Mouse (Mus musculus): ENCODE measurements around the gene Tnr. TPM values are rescaled to one million over a fixed set of nuclear protein-coding genes. Genes with fewer than 3 reads are reported as not detected.

Gene Tnr
- polyA plus RNA-seq, 1 experiment from 2014 or later = 0.09 TPM

- no peak for ATAC-seq (ENCODE audit: low read depth)
- H3K27ac ChIP-seq (ENCODE audit: low read length) = no peak overlapping the region
- H3K9ac ChIP-seq (ENCODE audit: low read length) = no peak overlapping the region
- H3K4me2 ChIP-seq (ENCODE audit: low read depth, low read length) = no peak overlapping the region
- H3K4me3 ChIP-seq (ENCODE audit: low read length) = no peak overlapping the region
- WGBS = 87% methylated on average over 1 of the region's 1 CpGs
- no peaks in the 10 kb centered on the region for H3K4me1 ChIP-seq (replicated peaks; ENCODE audit: control insufficient read depth, insufficient read depth, low read length)
- no peaks in the 10 kb centered on the region; the same call in 1 of the 2 replicates for H3K9me3 ChIP-seq (ENCODE audit: control insufficient read depth, low read length)
- H3K27me3 ChIP-seq (ENCODE audit: control insufficient read depth, insufficient read depth, low read depth, low read length) = no peaks in the 10 kb centered on the region
- no peaks in the 10 kb centered on the region for H3K36me3 ChIP-seq (ENCODE audit: control insufficient read depth, insufficient read depth, low read length)
Measured at GRCm38 (mm10) chr1:159716301-159716700, 192.7 kb downstream of the Tnr start.

DNA sequence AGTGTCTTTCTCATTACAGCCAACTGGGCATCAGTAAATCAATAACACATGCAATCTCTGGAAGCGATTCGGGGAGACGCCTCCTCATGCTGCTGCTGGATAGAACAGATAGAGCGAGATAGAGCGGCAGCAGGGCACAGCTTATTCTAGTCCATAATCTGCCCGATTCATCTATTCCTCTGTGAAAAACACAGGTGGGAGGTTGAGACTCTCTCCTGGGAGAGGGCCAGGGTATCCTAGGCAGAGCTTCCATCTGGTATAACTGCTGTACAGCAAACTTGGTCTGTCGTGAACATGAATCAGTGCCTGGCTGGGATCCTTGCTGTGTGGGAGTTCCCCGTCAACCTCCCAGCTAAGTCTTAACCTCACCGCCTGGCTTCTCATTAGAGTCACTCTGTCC is 193.4 kb downstream of the Tnr start:
- WGBS = 80% methylated on average over 9 of the region's 9 CpGs
- no peak for ATAC-seq (ENCODE audit: low read depth)

DNA sequence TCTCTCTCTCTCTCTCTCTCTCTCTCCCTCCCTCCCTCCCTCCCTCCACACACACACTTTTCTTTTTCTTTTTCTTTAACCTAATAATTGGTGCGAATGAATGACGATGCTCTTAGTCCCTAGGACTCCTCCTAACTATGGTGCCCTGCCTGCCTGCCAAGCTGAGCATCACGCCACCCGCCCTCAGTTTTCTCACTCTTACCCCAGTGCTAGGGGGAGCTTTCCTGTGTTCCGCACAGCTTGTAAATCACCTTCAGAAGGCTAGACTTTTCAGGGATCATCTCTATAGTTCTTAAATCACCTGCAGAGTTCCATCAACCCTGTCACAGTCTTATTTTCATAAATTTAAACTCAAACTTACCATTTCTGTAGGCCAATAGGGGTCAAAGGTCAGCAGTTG is 200.2 kb downstream of the Tnr start:
- Histone ChIP-seq H3K9me3 (ENCODE audit: control insufficient read depth, low read length) (no peaks in the 10 kb centered on the region; the same call in 1 of the 2 replicates), H3K4me3 (ENCODE audit: low read length) (no peak overlapping the region), H3K4me1 (replicated peaks; ENCODE audit: control insufficient read depth, insufficient read depth, low read length) (no peaks in the 10 kb centered on the region), H3K9ac (ENCODE audit: low read length) (no peak overlapping the region), H3K36me3 (ENCODE audit: control insufficient read depth, insufficient read depth, low read length) (no peaks in the 10 kb centered on the region), H3K27ac (ENCODE audit: low read length) (no peak overlapping the region), H3K27me3 (ENCODE audit: control insufficient read depth, insufficient read depth, low read depth, low read length) (no peaks in the 10 kb centered on the region), H3K4me2 (ENCODE audit: low read depth, low read length) (no peak overlapping the region)
- no peak for ATAC-seq (ENCODE audit: low read depth)
- WGBS = 88% methylated on average over 5 of the region's 5 CpGs

More for the DNA sequence above, 193.4 kb downstream of the Tnr start:
- Histone ChIP-seq H3K4me2 (ENCODE audit: low read depth, low read length) (no peak overlapping the region), H3K9ac (ENCODE audit: low read length) (no peak overlapping the region), H3K36me3 (ENCODE audit: control insufficient read depth, insufficient read depth, low read length) (no peaks in the 10 kb centered on the region), H3K4me1 (replicated peaks; ENCODE audit: control insufficient read depth, insufficient read depth, low read length) (no peaks in the 10 kb centered on the region), H3K27me3 (ENCODE audit: control insufficient read depth, insufficient read depth, low read depth, low read length) (no peaks in the 10 kb centered on the region), H3K4me3 (ENCODE audit: low read length) (no peak overlapping the region), H3K9me3 (ENCODE audit: control insufficient read depth, low read length) (no peaks in the 10 kb centered on the region; the same call in 1 of the 2 replicates), H3K27ac (ENCODE audit: low read length) (no peak overlapping the region)

GRCm38 (mm10) chr1:159729270-159729669 is 205.7 kb downstream of the Tnr start:
- no peak for ATAC-seq (ENCODE audit: low read depth)
- Histone ChIP-seq H3K36me3 (ENCODE audit: control insufficient read depth, insufficient read depth, low read length) (no peaks in the 10 kb centered on the region), H3K27me3 (ENCODE audit: control insufficient read depth, insufficient read depth, low read depth, low read length) (no peaks in the 10 kb centered on the region), H3K9ac (ENCODE audit: low read length) (no peak overlapping the region), H3K9me3 (ENCODE audit: control insufficient read depth, low read length) (no peaks in the 10 kb centered on the region), H3K4me3 (ENCODE audit: low read length) (no peak overlapping the region), H3K4me1 (replicated peaks; ENCODE audit: control insufficient read depth, insufficient read depth, low read length) (no peaks in the 10 kb centered on the region), H3K27ac (ENCODE audit: low read length) (no peak overlapping the region), H3K4me2 (ENCODE audit: low read depth, low read length) (no peak overlapping the region)
- 65% methylated on average over 6 of the region's 6 CpGs for WGBS

DNA sequence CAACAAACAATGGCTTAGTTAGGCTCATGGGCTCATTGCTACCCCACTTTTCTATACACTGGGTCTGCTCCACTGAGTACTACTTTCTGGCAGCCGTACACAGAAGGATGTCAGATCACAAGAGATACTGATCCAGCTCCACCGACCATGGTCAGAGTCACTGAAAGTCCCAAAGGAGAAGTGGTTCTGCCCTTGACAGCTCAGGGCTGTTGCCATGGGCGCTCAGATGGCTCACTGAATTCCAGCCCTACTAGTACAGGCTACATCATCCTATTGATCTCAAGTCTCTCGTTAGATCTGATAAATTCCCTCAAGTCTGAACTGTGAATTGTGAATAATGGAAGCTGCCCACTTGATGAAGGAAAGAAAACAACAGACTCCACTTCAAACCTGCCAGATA is 207.3 kb downstream of the Tnr start:
- H3K27ac ChIP-seq (ENCODE audit: low read length) = no peak overlapping the region
- no peaks in the 10 kb centered on the region for H3K36me3 ChIP-seq (ENCODE audit: control insufficient read depth, insufficient read depth, low read length)
- no peak overlapping the region for H3K4me3 ChIP-seq (ENCODE audit: low read length)
- no peaks in the 10 kb centered on the region for H3K27me3 ChIP-seq (ENCODE audit: control insufficient read depth, insufficient read depth, low read depth, low read length)
- 41% methylated on average over 4 of the region's 4 CpGs for WGBS
- H3K4me1 ChIP-seq (replicated peaks; ENCODE audit: control insufficient read depth, insufficient read depth, low read length) = no peaks in the 10 kb centered on the region
- ATAC-seq (ENCODE audit: low read depth) = no peak
- H3K4me2 ChIP-seq (ENCODE audit: low read depth, low read length) = no peak overlapping the region
- no peaks in the 10 kb centered on the region for H3K9me3 ChIP-seq (ENCODE audit: control insufficient read depth, low read length)
- no peak overlapping the region for H3K9ac ChIP-seq (ENCODE audit: low read length)

GRCm38 (mm10) chr1:159735099-159735498 is 211.5 kb downstream of the Tnr start:
- ATAC-seq (ENCODE audit: low read depth) = no peak

DNA sequence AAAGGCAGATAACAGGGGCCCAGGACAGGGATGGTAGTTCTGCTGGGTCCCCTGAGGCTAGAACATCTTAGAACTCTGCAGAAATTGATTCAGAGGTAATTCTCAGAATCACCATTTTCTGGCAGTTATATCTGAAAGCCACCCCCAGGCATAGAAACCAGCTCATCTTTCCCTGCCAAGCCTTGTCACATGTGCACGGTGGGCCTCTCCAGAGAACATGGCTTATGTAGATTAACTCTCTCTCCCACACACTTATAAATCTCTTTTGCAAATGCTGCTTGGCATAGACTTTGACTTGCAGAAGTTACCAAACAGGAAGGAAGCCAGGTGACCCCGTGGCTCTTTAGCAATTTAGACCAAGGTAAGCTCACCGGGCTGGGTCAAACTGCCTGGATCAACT is 215.9 kb downstream of the Tnr start:
- H3K9ac ChIP-seq (ENCODE audit: low read length) = no peak overlapping the region
- no peak overlapping the region for H3K27ac ChIP-seq (ENCODE audit: low read length)
- H3K4me2 ChIP-seq (ENCODE audit: low read depth, low read length) = no peak overlapping the region
- H3K9me3 ChIP-seq (ENCODE audit: control insufficient read depth, low read length) = no peaks in the 10 kb centered on the region
- H3K4me1 ChIP-seq (replicated peaks; ENCODE audit: control insufficient read depth, insufficient read depth, low read length) = no peaks in the 10 kb centered on the region
- H3K36me3 ChIP-seq (ENCODE audit: control insufficient read depth, insufficient read depth, low read length) = no peaks in the 10 kb centered on the region
- no peak for ATAC-seq (ENCODE audit: low read depth)
- no peaks in the 10 kb centered on the region for H3K27me3 ChIP-seq (ENCODE audit: control insufficient read depth, insufficient read depth, low read depth, low read length)
- H3K4me3 ChIP-seq (ENCODE audit: low read length) = no peak overlapping the region
- WGBS = 64% methylated on average over 3 of the region's 3 CpGs

More at GRCm38 (mm10) chr1:159735099-159735498, 211.5 kb downstream of the Tnr start:
- H3K4me1 ChIP-seq (replicated peaks; ENCODE audit: control insufficient read depth, insufficient read depth, low read length) = no peaks in the 10 kb centered on the region
- H3K4me2 ChIP-seq (ENCODE audit: low read depth, low read length) = no peak overlapping the region
- 55% methylated on average over 3 of the region's 3 CpGs for WGBS
- no peaks in the 10 kb centered on the region for H3K9me3 ChIP-seq (ENCODE audit: control insufficient read depth, low read length)
- H3K4me3 ChIP-seq (ENCODE audit: low read length) = no peak overlapping the region
- no peak overlapping the region for H3K27ac ChIP-seq (ENCODE audit: low read length)
- no peaks in the 10 kb centered on the region for H3K36me3 ChIP-seq (ENCODE audit: control insufficient read depth, insufficient read depth, low read length)
- H3K9ac ChIP-seq (ENCODE audit: low read length) = no peak overlapping the region
- H3K27me3 ChIP-seq (ENCODE audit: control insufficient read depth, insufficient read depth, low read depth, low read length) = no peaks in the 10 kb centered on the region

DNA sequence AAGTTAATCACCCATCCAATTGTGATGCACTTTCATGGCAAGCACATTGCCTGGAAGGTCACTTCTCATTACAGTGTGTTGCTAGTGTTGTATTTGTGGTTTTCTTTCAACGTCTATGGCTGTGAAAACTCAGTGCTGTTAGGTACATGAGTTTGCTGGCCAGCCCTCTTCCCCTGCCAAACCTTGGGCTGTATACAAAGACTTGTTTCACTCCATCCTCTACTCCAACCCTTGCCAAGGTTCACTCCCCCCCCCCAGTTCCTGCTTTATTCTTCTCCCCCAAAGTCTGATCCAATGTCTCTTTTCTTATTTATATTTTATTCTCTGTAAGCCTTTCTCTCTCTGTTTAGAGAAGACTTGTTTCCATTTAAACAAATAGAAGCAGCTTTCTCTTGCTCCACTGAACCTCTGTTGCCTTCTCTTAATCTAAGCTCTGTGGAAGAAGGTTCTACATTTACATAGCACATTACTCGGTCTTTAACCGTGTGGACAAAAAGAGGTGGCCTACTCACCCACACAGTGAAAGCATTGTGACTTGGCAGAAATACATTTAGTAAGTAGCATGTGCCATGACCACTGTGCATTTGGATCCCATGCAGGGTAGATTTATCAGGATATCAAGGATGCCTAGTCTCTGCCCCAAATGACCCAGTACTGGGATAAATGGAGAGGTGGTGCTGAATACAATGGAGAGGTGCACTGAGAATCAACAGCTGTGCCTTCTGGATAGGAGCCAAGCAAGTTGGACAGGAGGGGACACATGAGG is 217.9 kb downstream of the Tnr start:
- Histone ChIP-seq H3K9me3 (ENCODE audit: control insufficient read depth, low read length) (no peaks in the 10 kb centered on the region), H3K36me3 (ENCODE audit: control insufficient read depth, insufficient read depth, low read length) (no peaks in the 10 kb centered on the region), H3K4me1 (replicated peaks; ENCODE audit: control insufficient read depth, insufficient read depth, low read length) (no peaks in the 10 kb centered on the region), H3K4me3 (ENCODE audit: low read length) (no peak overlapping the region), H3K27ac (ENCODE audit: low read length) (no peak overlapping the region), H3K4me2 (ENCODE audit: low read depth, low read length) (no peak overlapping the region), H3K27me3 (ENCODE audit: control insufficient read depth, insufficient read depth, low read depth, low read length) (no peaks in the 10 kb centered on the region), H3K9ac (ENCODE audit: low read length) (no peak overlapping the region)
- no peak for ATAC-seq (ENCODE audit: low read depth)
- 60% methylated on average over 3 of the region's 3 CpGs for WGBS

GRCm38 (mm10) chr1:159742003-159742274 is 218.4 kb downstream of the Tnr start:
- Histone ChIP-seq H3K9me3 (ENCODE audit: control insufficient read depth, low read length) (no peaks in the 10 kb centered on the region), H3K4me2 (ENCODE audit: low read depth, low read length) (no peak overlapping the region), H3K9ac (ENCODE audit: low read length) (no peak overlapping the region), H3K36me3 (ENCODE audit: control insufficient read depth, insufficient read depth, low read length) (no peaks in the 10 kb centered on the region), H3K4me1 (replicated peaks; ENCODE audit: control insufficient read depth, insufficient read depth, low read length) (no peaks in the 10 kb centered on the region), H3K4me3 (ENCODE audit: low read length) (no peak overlapping the region), H3K27ac (ENCODE audit: low read length) (no peak overlapping the region), H3K27me3 (ENCODE audit: control insufficient read depth, insufficient read depth, low read depth, low read length) (no peaks in the 10 kb centered on the region)
- ATAC-seq (ENCODE audit: low read depth) = no peak
- WGBS = 50% methylated on average over 3 of the region's 3 CpGs

All from lung, embryonic 16.5 days (tissue).